Mouse (Mus musculus) CH12.LX (cell line): ENCODE data around the gene Ctnna3. TPM values are rescaled to one million over a fixed set of nuclear protein-coding genes. Genes with fewer than 3 reads are reported as not detected.

Experiments
- DNase-seq: peaks from one replicate; pipeline ENCODE4 v3.0.0-alpha.2; 2013; ENCODE audit errors: extremely low read depth
- H3K27ac ChIP-seq: 2 replicates; pipeline ENCODE4 v1.5.1; 2012; ENCODE audit warnings: low read depth, mild to moderate bottlenecking, control low read depth, moderate library complexity; ENCODE audit not compliant: insufficient read depth
- H3K27me3 ChIP-seq: replicated peaks from 2 replicates; pipeline ENCODE3; 2012; ENCODE audit warnings: inconsistent platforms
- H3K36me3 ChIP-seq, 2 experiments: replicated peaks in 1 of 2; 2 replicates each; pipeline versions ENCODE3 to v1.6.1; 2012; ENCODE audit warnings: inconsistent platforms in 1 of 2, low read length in 1 of 2, mild to moderate bottlenecking in 1 of 2, mixed read lengths in 1 of 2, moderate library complexity in 1 of 2; ENCODE audit not compliant: control insufficient read depth in 1 of 2, insufficient read depth in 1 of 2
- H3K4me1 ChIP-seq, 2 experiments: 2 replicates each; pipeline ENCODE4 v1.6.1; 2012; ENCODE audit warnings: inconsistent platforms in 1 of 2, moderate library complexity in 1 of 2; ENCODE audit not compliant: insufficient read depth in 2 of 2, control insufficient read depth in 1 of 2
- H3K4me2 ChIP-seq: 2 replicates; pipeline ENCODE4 v1.6.1; 2012; ENCODE audit warnings: low read depth, mild to moderate bottlenecking, control low read depth; ENCODE audit not compliant: poor library complexity, insufficient read depth, severe bottlenecking
- H3K4me3 ChIP-seq, 3 experiments: fragments of 150-350 bp in 1 of 3; sonication (generic) in 1 of 3; replicated peaks in 1 of 3; 2 replicates each; pipeline versions ENCODE3 to v1.5.1; 2011 to 2012; ENCODE audit warnings: low read depth in 2 of 3, low read length in 2 of 3, mild to moderate bottlenecking in 2 of 3, moderate library complexity in 2 of 3, control low read depth in 1 of 3, improper control_type of control experiment in 1 of 3, inconsistent platforms in 1 of 3, mixed read lengths in 1 of 3; ENCODE audit not compliant: poor library complexity in 1 of 3
- H3K79me2 ChIP-seq: replicated peaks from 2 replicates; pipeline ENCODE4 v1.6.1; 2012; ENCODE audit warnings: mild to moderate bottlenecking, moderate library complexity; ENCODE audit not compliant: control insufficient read depth, poor library complexity, insufficient read depth, severe bottlenecking; ENCODE audit errors: extremely low read depth
- H3K9ac ChIP-seq: 2 replicates; pipeline ENCODE4 v1.6.1; 2012; ENCODE audit warnings: low read depth, mild to moderate bottlenecking, control low read depth, moderate library complexity; ENCODE audit not compliant: insufficient read depth
- H3K9me3 ChIP-seq: replicated peaks from 2 replicates; pipeline ENCODE3; 2012; ENCODE audit warnings: low read length, inconsistent platforms, mixed read lengths
- BHLHE40 ChIP-seq: IDR thresholded peaks from 2 replicates; pipeline ENCODE4 v1.6.1; 2011; ENCODE audit warnings: mild to moderate bottlenecking, low read depth, low read length, improper control_type of control experiment
- CHD2 ChIP-seq: IDR thresholded peaks from 2 replicates; pipeline ENCODE4 v1.6.1; 2011; ENCODE audit warnings: low read length, improper control_type of control experiment
- EP300 ChIP-seq: IDR thresholded peaks from 2 replicates; pipeline ENCODE4 v1.6.1; 2011; ENCODE audit warnings: low read length, improper control_type of control experiment
- GABPA ChIP-seq: IDR thresholded peaks from 2 replicates; pipeline ENCODE4 v1.6.1; 2012; ENCODE audit warnings: low read depth, low read length, improper control_type of control experiment, inconsistent platforms; ENCODE audit not compliant: insufficient replicate concordance
- KAT2A ChIP-seq: IDR thresholded peaks from 2 replicates; pipeline ENCODE4 v1.6.1; 2012; ENCODE audit warnings: low read length, improper control_type of control experiment, inconsistent platforms; ENCODE audit not compliant: insufficient replicate concordance
- MAX ChIP-seq: IDR thresholded peaks from 2 replicates; pipeline ENCODE4 v1.6.1; 2011; ENCODE audit warnings: low read length, improper control_type of control experiment
- MEF2A ChIP-seq: IDR thresholded peaks from 2 replicates; pipeline ENCODE4 v1.6.1; 2014; ENCODE audit warnings: low read depth, mild to moderate bottlenecking, inconsistent platforms, low read length, improper control_type of control experiment, borderline replicate concordance
- MXI1 ChIP-seq: IDR thresholded peaks from 2 replicates; pipeline ENCODE4 v1.6.1; 2011; ENCODE audit warnings: mild to moderate bottlenecking, low read depth, low read length, improper control_type of control experiment
- MYC ChIP-seq: IDR thresholded peaks from 2 replicates; pipeline ENCODE4 v1.6.1; 2011; ENCODE audit warnings: low read depth, mild to moderate bottlenecking, improper control_type of control experiment, low read length
- PAX5 ChIP-seq: IDR thresholded peaks from 2 replicates; pipeline ENCODE4 v1.6.1; 2012; ENCODE audit warnings: low read length, inconsistent platforms, mixed read lengths
- POLR2A ChIP-seq: IDR thresholded peaks from 2 replicates; pipeline ENCODE4 v1.6.1; 2011; ENCODE audit warnings: low read depth, mild to moderate bottlenecking, improper control_type of control experiment, low read length
- POLR2AphosphoS2 ChIP-seq: IDR thresholded peaks from 2 replicates; pipeline ENCODE4 v1.6.1; 2011; ENCODE audit warnings: low read depth, low read length, improper control_type of control experiment
- SIN3A ChIP-seq: IDR thresholded peaks from 2 replicates; pipeline ENCODE4 v1.6.1; 2012; ENCODE audit warnings: low read length, improper control_type of control experiment, inconsistent platforms
- TBP ChIP-seq: conservative IDR thresholded peaks from 2 replicates; pipeline ENCODE4 v1.6.1; 2011; ENCODE audit warnings: low read depth, low read length, improper control_type of control experiment
- UBTF ChIP-seq: IDR thresholded peaks from 2 replicates; pipeline ENCODE4 v1.6.1; 2012; ENCODE audit warnings: low read depth, mild to moderate bottlenecking, inconsistent platforms, low read length, improper control_type of control experiment, moderate library complexity
- USF1 ChIP-seq: IDR thresholded peaks from 2 replicates; pipeline ENCODE4 v1.6.1; 2014; ENCODE audit warnings: low read depth, mild to moderate bottlenecking, inconsistent platforms, low read length, improper control_type of control experiment
- dilution Hi-C: fragments of 300-500 bp; cut with MboI; formaldehyde crosslinking; loops from 2 replicates; pipeline ENCODE4 v1.14.3; 2020; ENCODE audit warnings: low sequenced_read_pairs; ENCODE audit not compliant: extremely low pct_unique_long_range_greater_than_20kb, extremely low pct_ligation_motif_present
- in situ Hi-C: fragments of 300-500 bp; cut with MboI; formaldehyde crosslinking; loops from 3 replicates; pipeline ENCODE4 v1.14.3; 2019; ENCODE audit warnings: low sequenced_read_pairs, low pct_ligation_motif_present, low pct_unique_long_range_greater_than_20kb, mixed read lengths
- polyA plus RNA-seq: library from polyadenylated mRNA; unstranded; fragments of >175 nt; gene quantifications from 2 replicates; pipeline ENCODE4 v1.2.1, GENCODE M21; 2012; ENCODE audit warnings: low read depth; ENCODE audit not compliant: insufficient read length
- total RNA-seq, 2 experiments: library from RNA; depleted of rRNA; stranded (reverse); fragments of 300-350 nt in 1 of 2; fragments of >200 nt in 1 of 2; gene quantifications; 2 replicates each; pipeline ENCODE4 v1.2.3; 2012 to 2014

The Ctnna3 gene
- total and polyA plus RNA-seq, 3 experiments, result 0.09 TPM; not detected in 2

GRCm38 (mm10) chr10:64023340-64023739 is 593.4 kb downstream of the Ctnna3 start:
- Histone ChIP-seq H3K9ac (no peak overlapping the region), H3K27ac (no peak overlapping the region)
- DNase-seq, result no peak
- TF ChIP-seq GABPA (no peak), USF1 (no peak), EP300 (no peak), CHD2 (no peak), KAT2A (no peak), MYC (no peak)
- TF ChIP-seq, all 38 proteins: peak for 0
- H3K9me3 ChIP-seq, result peaks cover 40% of the 10 kb centered on the region
- H3K4me2 ChIP-seq, result no peak overlapping the region
- no peaks in the 10 kb centered on the region for H3K36me3 ChIP-seq
- in situ Hi-C loops, result no loop called here
- no peaks in the 10 kb centered on the region for H3K79me2 ChIP-seq
- no peaks in the 10 kb centered on the region for H3K27me3 ChIP-seq
- dilution Hi-C loops, result no loop called here
- H3K4me3 ChIP-seq, result no peak overlapping the region
- H3K4me1 ChIP-seq, result no peaks in the 10 kb centered on the region

GRCm38 (mm10) chr10:64030901-64031300 is 601.0 kb downstream of the Ctnna3 start:
- H3K79me2 ChIP-seq, result no peaks in the 10 kb centered on the region
- DNase-seq, result no peak
- in situ Hi-C loops (no loop called here), dilution Hi-C loops (no loop called here)
- no peak overlapping the region for H3K9ac ChIP-seq
- no peak overlapping the region for H3K4me2 ChIP-seq
- H3K27ac ChIP-seq, result no peak overlapping the region
- H3K4me3 ChIP-seq, result no peak overlapping the region
- no peaks in the 10 kb centered on the region for H3K27me3 ChIP-seq
- no peaks in the 10 kb centered on the region for H3K4me1 ChIP-seq
- no peaks in the 10 kb centered on the region for H3K36me3 ChIP-seq
- peaks cover 33% of the 10 kb centered on the region for H3K9me3 ChIP-seq
- TF ChIP-seq BHLHE40 (no peak), SIN3A (no peak), MAX (no peak), EP300 (no peak), MXI1 (no peak), KAT2A (no peak), CHD2 (no peak), USF1 (no peak), POLR2A (no peak), PAX5 (no peak), TBP (no peak), MEF2A (no peak), POLR2AphosphoS2 (no peak), UBTF (no peak)
